ENCODE assay signal across 27 mouse cellular contexts in genomic region chr16:20506000-20506399, GRCm38 (mm10). TPM values are rescaled to one million over a fixed set of nuclear protein-coding genes. Genes with fewer than 3 reads are reported as not detected.
DNase-seq lines count a peak whose midpoint lies in the region; ATAC-seq and TF ChIP-seq lines count a peak whose summit lies in the region.
"Had no signal": no experiment of that assay in that cellular context is flagged by ENCODE, and none has a peak within 500 bp of the region (broad histone marks: within the 10 kb centered on the region; RNA-seq: fewer than 3 reads in every experiment).

No protein-coding gene starts in this region.

- no peak for TF ChIP-seq CTCF in left cerebral cortex, adult 2 months (IDR thresholded peaks at IDR 0.05)

- peak; percentile 83 for ATAC-seq in frontal cortex, adult (ENCODE audit: low TSS enrichment)
- no peak for ATAC-seq in liver, embryonic 12.5 days
- ATAC-seq: forebrain, embryonic 13.5 days; forebrain, embryonic 16.5 days; Patski had no signal

- H3K9me3 ChIP-seq in liver, embryonic 12.5 days (replicated peaks), result no peaks in the 10 kb centered on the region
- H3K9me3 ChIP-seq: embryonic facial prominence, embryonic 12.5 days; embryonic facial prominence, embryonic 15.5 days; forebrain, embryonic 13.5 days; G1E; hindbrain, embryonic 12.5 days; hindbrain, embryonic 15.5 days had no signal

- H3K27me3 ChIP-seq in liver, embryonic 12.5 days (replicated peaks), result no peaks in the 10 kb centered on the region
- H3K27me3 ChIP-seq: CH12.LX; embryonic facial prominence, embryonic 12.5 days; embryonic facial prominence, embryonic 15.5 days; forebrain, embryonic 13.5 days; hindbrain, embryonic 12.5 days; hindbrain, embryonic 15.5 days; Patski had no signal

- H3K9ac ChIP-seq in liver, embryonic 12.5 days, result no peak overlapping the region
- H3K9ac ChIP-seq: embryonic facial prominence, embryonic 12.5 days; embryonic facial prominence, embryonic 15.5 days; forebrain, embryonic 13.5 days; hindbrain, embryonic 12.5 days; hindbrain, embryonic 15.5 days had no signal

- peaks cover 100% of the 10 kb centered on the region for H3K36me3 ChIP-seq in liver, embryonic 12.5 days

- 85% methylated on average over 8 of the region's 8 CpGs for WGBS in liver, embryonic 12.5 days (ENCODE audit: insufficient replicate concordance)

- no peak overlapping the region for H3K4me3 ChIP-seq in left cerebral cortex, adult 2 months
- H3K4me3 ChIP-seq in liver, embryonic 12.5 days, result no peak overlapping the region
- H3K4me3 ChIP-seq: embryonic facial prominence, embryonic 12.5 days; embryonic facial prominence, embryonic 15.5 days; forebrain, embryonic 13.5 days; gastrocnemius, adult 2 months; hindbrain, embryonic 12.5 days; hindbrain, embryonic 15.5 days had no signal

- no peak overlapping the region for H3K4me2 ChIP-seq in liver, embryonic 12.5 days
- H3K4me2 ChIP-seq: embryonic facial prominence, embryonic 12.5 days; embryonic facial prominence, embryonic 15.5 days; forebrain, embryonic 13.5 days; heart, embryonic 11.5 days; hindbrain, embryonic 12.5 days; hindbrain, embryonic 15.5 days had no signal

- intact Hi-C loops in left cerebral cortex, adult 2 months (cut with DNase I), result no loop called here
- intact Hi-C loops in left cerebral cortex, postnatal 10 days (cut with DNase I), result loop anchor here (5.0 kb wide), 1 partner anchor 136 kb away; no protein-coding TSS in a partner anchor

- no peaks in the 10 kb centered on the region for H3K4me1 ChIP-seq in liver, embryonic 12.5 days
- H3K4me1 ChIP-seq: embryonic facial prominence, embryonic 12.5 days; embryonic facial prominence, embryonic 15.5 days; forebrain, embryonic 13.5 days; hindbrain, embryonic 12.5 days; hindbrain, embryonic 15.5 days had no signal

- H3K27ac ChIP-seq in left cerebral cortex, adult 2 months, result peak overlapping the region; percentile 64
- H3K27ac ChIP-seq in liver, embryonic 12.5 days, result no peak overlapping the region
- H3K27ac ChIP-seq: embryonic facial prominence, embryonic 12.5 days; embryonic facial prominence, embryonic 15.5 days; forebrain, embryonic 13.5 days; gastrocnemius, adult 2 months; hindbrain, embryonic 12.5 days; hindbrain, embryonic 15.5 days had no signal

- DNase-seq in frontal cortex, postnatal 14 days (ENCODE audit: low spot score in 2 of 2), result no peak
- DNase-seq in left cerebral cortex, adult 2 months (ENCODE audit: extremely low spot score in 1 of 2, low spot score in 2 of 2), result no peak
- no peak for DNase-seq in left cerebral cortex, postnatal 10 days (ENCODE audit: extremely low spot score in 1 of 2, low spot score in 2 of 2)
- peak; percentile 43 to 49 for DNase-seq in right cerebral cortex, adult 2 months (ENCODE audit: low spot score in 2 of 2)
- no peak for DNase-seq in right cerebral cortex, postnatal 25 days
- DNase-seq: adrenal gland, postnatal 10 days; adrenal gland, postnatal 36 days; B cell, adult 2 months; cerebellum, adult 11 months; cerebellum, adult 2 months; cerebellum, adult 9-11 months; cerebellum, postnatal 25 days; gastrocnemius, adult 2 months; gastrocnemius, postnatal 14 days; heart, adult 11 months had no signal

RNA-seq across cellular contexts. Expression of gene Eif2b5, which starts 7.4 kb away (rescaled TPM):
- total RNA-seq in left cerebral cortex, adult 2 months (2021), result 10 to 100 TPM; 59.2 to 59.6 TPM
- 10 to 100 TPM; 61.4 to 66.7 TPM for total RNA-seq in left cerebral cortex, postnatal 10 days (2021)
- 90.0 and 99.7 TPM in 2 replicates for polyA plus RNA-seq in liver, embryonic 12.5 days (2016; fragmentation: Nextera tagmentation; extraction: Ambion mirVana)

RNA-seq across cellular contexts. Expression of gene Dvl3, which starts 10.8 kb away (rescaled TPM):
- 10 to 100 TPM; 64.7 to 70.1 TPM for total RNA-seq in left cerebral cortex, adult 2 months (2021)
- 10 to 100 TPM; 84.8 to 87.8 TPM for total RNA-seq in left cerebral cortex, postnatal 10 days (2021)
- 8.0 and 8.8 TPM in 2 replicates for polyA plus RNA-seq in liver, embryonic 12.5 days (2016; fragmentation: Nextera tagmentation; extraction: Ambion mirVana)

RNA-seq across cellular contexts. Expression of gene Ap2m1, which starts 29.3 kb away (rescaled TPM):
- total RNA-seq in left cerebral cortex, adult 2 months (2021), result 100 to 1,000 TPM; 804 to 827 TPM
- total RNA-seq in left cerebral cortex, postnatal 10 days (2021), result 100 to 1,000 TPM; 950 to 999 TPM
- 463 and 468 TPM in 2 replicates for polyA plus RNA-seq in liver, embryonic 12.5 days (2016; fragmentation: Nextera tagmentation; extraction: Ambion mirVana)

RNA-seq across cellular contexts. Expression of gene Abcf3, which starts 42.4 kb away (rescaled TPM):
- total RNA-seq in left cerebral cortex, adult 2 months (2021), result 100 to 1,000 TPM; 102 to 109 TPM
- 10 to 100 TPM; 67.0 to 80.0 TPM for total RNA-seq in left cerebral cortex, postnatal 10 days (2021)
- 38.8 and 40.5 TPM in 2 replicates for polyA plus RNA-seq in liver, embryonic 12.5 days (2016; fragmentation: Nextera tagmentation; extraction: Ambion mirVana)

Comparison
In these comparisons a context has a peak if more than half of its experiments do, and no peak if none do; other contexts are left out.
1. DNase-seq: peak in right cerebral cortex, adult 2 months (2 of 2); none in frontal cortex, postnatal 14 days (0 of 2), left cerebral cortex, adult 2 months (0 of 2), left cerebral cortex, postnatal 10 days (0 of 2) and right cerebral cortex, postnatal 25 days (single experiment).